Mouse (Mus musculus): ENCODE measurements at regions not wholly inside any gene's neighbourhood (a gene's known extent, or its start where the extent isn't known, plus 50 kb on each side); places are given as distances from the start of the nearest gene placed in this dataset.

GRCm38 (mm10) chr1:105423380-105423779 is 66.9 kb upstream of the Rnf152 start:
- 49% methylated on average over 2 of the region's 2 CpGs for WGBS
- no peak overlapping the region for H3K4me3 ChIP-seq
- H3K9me3 ChIP-seq = no peaks in the 10 kb centered on the region
- DNase-seq (ENCODE audit: low spot score) = no peak
- no peak overlapping the region for H3K27ac ChIP-seq
- H3K4me1 ChIP-seq (replicated peaks) = peaks cover 3% of the 10 kb centered on the region; the same call in 1 of the 2 replicates
- no peaks in the 10 kb centered on the region for H3K27me3 ChIP-seq (ENCODE audit: insufficient read depth, poor library complexity, severe bottlenecking)
- no peaks in the 10 kb centered on the region for H3K36me3 ChIP-seq

GRCm38 (mm10) chr1:105422945-105423344 is 66.4 kb upstream of the Rnf152 start:
- no peaks in the 10 kb centered on the region for H3K9me3 ChIP-seq
- H3K4me3 ChIP-seq = no peak overlapping the region
- WGBS = 94% methylated on average over 6 of the region's 6 CpGs
- H3K27me3 ChIP-seq (ENCODE audit: insufficient read depth, poor library complexity, severe bottlenecking) = no peaks in the 10 kb centered on the region
- no peaks in the 10 kb centered on the region for H3K36me3 ChIP-seq
- no peak for DNase-seq (ENCODE audit: low spot score)
- H3K4me1 ChIP-seq (replicated peaks) = peaks cover 3% of the 10 kb centered on the region; the same call in 1 of the 2 replicates
- no peak overlapping the region for H3K27ac ChIP-seq

GRCm38 (mm10) chr1:105420374-105421046 is 64.0 kb upstream of the Rnf152 start:
- no peaks in the 10 kb centered on the region for H3K27me3 ChIP-seq (ENCODE audit: insufficient read depth, poor library complexity, severe bottlenecking)
- no peaks in the 10 kb centered on the region for H3K4me1 ChIP-seq (replicated peaks)
- WGBS = 93% methylated on average over 5 of the region's 5 CpGs
- H3K9me3 ChIP-seq = no peaks in the 10 kb centered on the region
- DNase-seq (ENCODE audit: low spot score) = no peak
- H3K27ac ChIP-seq = no peak overlapping the region
- H3K36me3 ChIP-seq = no peaks in the 10 kb centered on the region
- no peak overlapping the region for H3K4me3 ChIP-seq
